Mouse (Mus musculus) heart, postnatal 36 days (tissue): ENCODE measurements at regions not wholly inside any gene's neighbourhood (a gene's known extent, or its start where the extent isn't known, plus 50 kb on each side); places are given as distances from the start of the nearest gene placed in this dataset.

Experiments used
- DNase-seq, 2 experiments: peaks; one replicate each; pipeline ENCODE4 v3.0.0; 2021 to 2022
- intact Hi-C: fragments of 180-260 bp; cut with DNase I; formaldehyde crosslinking; loops from one replicate; pipeline ENCODE4 v1.15.1; 2025

DNA sequence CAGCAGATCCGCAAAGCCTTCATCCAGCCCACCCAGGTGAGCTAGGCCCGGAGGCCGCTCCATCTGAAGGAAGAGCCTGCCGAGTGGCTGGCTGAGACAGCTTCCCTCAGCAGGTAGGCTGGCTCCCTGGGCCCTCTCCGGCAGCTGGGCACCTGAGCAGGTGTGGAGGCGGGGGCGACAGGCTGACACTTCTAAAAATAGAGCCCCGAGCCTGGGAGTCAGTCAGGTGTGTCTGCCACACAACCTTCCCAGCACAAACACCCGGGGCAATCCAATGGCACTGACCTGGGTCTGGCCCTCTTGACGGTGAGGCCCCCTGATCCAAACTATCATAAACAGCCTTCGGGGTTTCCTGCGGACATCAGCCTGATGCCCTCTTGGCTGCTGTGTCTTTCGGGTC is 58.5 kb downstream of the Zfp36l2 start:
- intact Hi-C loops, result no loop called here
- no peak for DNase-seq

DNA sequence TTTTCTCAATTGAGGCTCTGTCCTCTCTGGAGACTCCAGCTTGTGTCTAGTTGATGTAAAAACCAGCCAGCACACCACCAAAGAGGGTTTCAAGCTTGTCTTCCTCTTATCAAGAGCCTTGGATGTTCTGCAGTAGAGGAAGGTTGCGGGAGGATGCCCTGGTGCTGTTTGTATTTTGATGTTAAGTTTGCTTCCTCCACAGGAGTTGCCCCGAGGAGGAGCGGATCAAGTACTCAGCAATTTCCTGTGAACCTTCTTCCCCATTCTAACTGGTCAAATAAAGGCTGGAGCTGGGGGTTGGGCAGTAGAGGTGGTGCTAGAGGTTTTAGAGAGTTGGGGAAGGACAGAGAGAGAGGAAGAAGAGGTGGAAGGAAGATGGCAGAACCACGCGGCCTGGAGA is 59.5 kb downstream of the Zfp36l2 start:
- DNase-seq, result no peak
- intact Hi-C loops, result no loop called here

DNA sequence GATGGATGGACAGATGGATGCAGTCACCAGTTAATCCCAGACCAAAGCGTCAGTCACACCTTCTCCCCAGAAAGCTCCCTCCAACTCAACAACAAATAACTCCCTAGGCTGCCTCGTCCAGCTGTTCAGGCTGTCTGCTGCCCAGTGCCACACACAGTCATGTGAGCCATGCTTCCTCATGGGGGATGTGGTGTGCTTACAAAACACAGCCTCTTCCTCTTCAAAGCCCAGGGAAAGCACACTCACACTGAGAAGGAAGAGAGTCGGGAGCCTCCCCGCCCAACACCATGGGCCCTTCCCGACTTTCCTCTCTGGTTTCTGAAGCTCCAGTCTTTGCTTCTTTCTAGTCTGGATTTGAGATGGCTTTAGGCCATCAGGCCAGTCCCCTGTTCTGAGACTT is 61.6 kb downstream of the Zfp36l2 start:
- intact Hi-C loops, result no loop called here
- no peak for DNase-seq

DNA sequence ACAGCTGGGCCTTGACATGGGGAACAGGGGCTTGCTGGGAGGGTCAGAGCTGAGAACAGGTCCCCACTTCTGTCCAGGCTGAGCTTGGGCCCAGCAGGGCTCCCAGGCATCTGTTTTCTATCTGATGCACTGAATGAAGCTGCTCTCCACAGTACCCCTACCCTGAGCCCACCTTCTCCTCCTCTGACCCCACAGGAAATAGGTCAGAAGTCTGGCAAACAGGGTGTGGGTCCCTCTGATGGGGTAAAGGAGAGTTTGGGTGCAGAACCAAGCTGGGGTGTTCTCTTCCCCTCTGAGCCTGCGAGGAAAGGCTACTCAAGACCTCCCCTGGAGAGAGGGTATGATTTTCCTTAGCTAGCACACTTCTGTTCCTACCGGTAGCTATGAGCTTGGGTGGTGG is 64.6 kb downstream of the Zfp36l2 start:
- no peak for DNase-seq
- intact Hi-C loops, result no loop called here

DNA sequence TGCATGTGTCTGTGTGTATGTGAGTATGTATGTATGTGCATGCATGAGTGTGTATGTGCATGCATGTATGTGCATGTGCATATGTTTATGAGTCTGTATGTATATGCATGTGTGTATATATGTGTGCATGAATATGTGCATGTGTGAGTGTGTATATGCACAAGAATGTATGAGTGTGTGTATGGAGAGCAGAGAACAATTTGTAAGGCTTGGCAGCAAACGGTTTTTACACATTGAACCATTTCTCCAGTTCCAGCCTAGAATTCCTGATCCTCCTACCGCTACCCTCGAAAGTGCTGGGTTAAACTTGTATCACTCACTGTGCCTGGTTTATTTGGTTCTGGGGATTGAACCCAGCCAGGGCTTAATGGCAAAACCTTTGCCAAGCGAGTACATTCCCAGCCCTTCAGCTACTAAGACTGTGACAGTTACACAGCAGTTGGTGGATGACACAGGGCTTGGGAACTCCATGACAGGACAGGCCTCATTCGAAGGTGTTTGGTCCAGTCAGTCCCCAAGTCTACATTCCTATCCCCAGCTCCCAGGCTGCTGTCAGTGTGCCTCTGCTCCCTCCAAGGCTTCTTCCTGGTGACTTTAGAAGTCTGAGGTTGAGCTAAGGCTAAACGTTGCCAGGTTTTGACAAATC is 65.1 kb downstream of the Zfp36l2 start:
- no peak for DNase-seq
- intact Hi-C loops, result no loop called here

DNA sequence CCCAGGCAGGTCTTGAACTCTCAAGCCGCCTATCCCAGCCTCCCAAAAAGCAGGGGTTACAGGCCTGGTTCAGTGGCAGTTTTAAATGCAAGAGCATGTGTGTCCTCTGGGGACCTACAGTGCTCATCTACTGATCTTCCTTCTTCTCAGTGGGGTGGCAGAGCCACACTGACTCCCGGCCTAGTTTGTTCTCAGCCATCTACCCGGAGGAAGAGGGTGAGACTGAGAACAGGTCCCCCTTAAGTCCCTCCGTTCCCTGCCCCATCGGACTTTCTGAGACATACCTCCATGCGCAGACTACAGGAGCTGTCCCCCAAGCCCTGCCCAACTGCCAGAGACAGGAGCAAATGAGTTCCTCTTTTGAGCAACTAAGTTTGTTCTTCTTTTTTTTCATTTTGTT is 66.5 kb downstream of the Zfp36l2 start:
- intact Hi-C loops, result no loop called here
- DNase-seq, result no peak

DNA sequence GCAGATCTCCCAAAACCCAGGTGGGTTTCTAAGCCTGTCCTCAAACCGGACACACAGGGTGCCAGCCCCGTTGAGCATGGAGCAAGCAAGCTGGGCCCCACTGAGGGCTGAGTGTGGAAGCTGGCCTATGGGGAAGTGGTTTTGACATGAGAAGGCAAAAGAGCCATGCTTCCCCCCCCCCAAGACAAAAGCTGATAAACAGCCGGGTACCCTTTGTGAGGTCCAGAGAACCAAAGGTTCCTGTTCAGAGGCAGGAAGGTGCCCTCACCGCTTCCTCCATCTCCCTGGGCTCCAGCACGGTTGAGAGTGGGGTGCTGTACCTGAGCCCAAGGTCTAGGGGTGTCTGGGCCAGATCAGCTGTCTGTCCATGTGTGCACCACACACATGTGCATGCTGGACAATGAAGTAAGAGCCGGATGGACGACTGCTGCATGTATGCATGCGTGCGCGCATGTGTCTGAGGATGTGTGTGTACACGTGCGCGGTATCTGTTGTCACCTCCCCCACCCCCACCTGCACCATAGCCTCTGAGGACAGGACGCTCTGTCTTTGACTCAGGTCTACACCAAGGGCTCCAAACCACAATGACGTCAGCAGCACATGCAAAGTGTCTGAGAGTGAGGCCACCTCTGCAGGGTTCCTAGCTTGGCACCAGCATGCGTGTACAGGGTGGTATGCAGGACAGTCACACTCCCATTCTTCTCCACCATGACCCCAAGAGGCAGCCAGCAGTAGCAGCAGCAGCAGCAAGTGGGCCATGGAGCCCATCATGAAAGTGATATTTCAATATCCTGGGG is 68.3 kb downstream of the Zfp36l2 start:
- intact Hi-C loops, result no loop called here
- no peak for DNase-seq

DNA sequence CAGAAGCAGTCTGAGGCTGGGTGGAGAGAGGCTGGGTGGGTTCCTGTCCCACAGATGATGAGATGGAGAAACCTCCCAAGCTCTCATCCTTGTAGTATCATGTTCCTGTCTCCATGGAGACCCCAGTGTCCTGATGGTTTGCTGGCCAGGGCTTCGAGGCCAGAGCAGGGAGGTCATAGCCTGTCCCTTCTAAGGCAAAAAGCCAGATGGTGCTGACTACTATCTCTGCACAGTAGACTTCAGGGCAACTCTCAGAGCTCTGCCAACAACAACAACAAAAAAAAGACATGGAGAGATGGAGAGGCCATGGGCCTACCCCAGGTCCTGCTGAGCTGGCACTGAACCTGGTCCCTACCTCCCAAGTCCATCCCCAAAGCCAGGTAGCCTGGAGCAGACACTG is 69.0 kb downstream of the Zfp36l2 start:
- DNase-seq, result no peak
- intact Hi-C loops, result no loop called here

DNA sequence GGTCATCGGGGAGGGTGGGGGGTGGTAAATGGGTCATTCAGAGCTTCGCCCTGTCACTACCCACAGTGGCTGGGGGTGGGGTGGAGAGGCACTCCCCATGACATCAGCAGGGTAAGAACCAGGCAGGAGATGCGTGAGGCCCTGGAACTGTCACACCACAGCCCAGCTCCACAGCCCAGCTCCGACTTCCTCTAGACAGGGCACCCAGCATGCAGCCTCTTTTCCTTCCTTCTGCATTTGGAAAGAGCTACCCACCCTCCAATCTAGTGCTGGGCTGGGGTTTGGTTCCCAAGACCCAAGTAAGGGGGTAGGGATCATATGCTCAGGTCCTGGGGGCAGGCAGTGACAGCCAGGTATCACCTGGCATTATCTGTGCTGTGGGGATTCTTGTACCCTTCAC is 69.5 kb downstream of the Zfp36l2 start:
- intact Hi-C loops, result no loop called here

DNA sequence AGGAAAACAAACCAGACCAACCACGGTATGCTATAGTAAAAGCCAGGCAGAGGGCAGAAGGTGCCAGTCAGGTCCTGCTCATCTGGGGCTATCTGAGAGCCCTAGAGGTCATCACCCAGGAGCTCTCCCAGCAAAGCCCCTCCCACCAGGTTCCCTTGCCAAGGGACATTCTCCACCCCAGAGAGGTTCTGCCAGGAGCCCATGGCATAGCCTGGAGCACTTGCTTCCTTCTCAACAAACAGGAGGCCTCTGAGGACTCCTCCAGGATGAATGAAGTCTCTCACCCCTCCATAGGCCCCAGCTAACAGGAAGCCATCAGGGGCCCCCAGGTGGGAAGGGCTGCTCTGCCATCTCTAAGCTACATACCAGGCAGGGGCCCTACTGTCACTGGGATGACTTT is 70.0 kb downstream of the Zfp36l2 start:
- DNase-seq, result peak; percentile 38 to 46
- intact Hi-C loops, result loop anchor here (2.0 kb wide), 1 partner anchor 27 kb away; no protein-coding TSS in a partner anchor

More for the DNA sequence above, 69.5 kb downstream of the Zfp36l2 start:
- peak in 1 of 2 experiments; percentile 41 for DNase-seq

DNA sequence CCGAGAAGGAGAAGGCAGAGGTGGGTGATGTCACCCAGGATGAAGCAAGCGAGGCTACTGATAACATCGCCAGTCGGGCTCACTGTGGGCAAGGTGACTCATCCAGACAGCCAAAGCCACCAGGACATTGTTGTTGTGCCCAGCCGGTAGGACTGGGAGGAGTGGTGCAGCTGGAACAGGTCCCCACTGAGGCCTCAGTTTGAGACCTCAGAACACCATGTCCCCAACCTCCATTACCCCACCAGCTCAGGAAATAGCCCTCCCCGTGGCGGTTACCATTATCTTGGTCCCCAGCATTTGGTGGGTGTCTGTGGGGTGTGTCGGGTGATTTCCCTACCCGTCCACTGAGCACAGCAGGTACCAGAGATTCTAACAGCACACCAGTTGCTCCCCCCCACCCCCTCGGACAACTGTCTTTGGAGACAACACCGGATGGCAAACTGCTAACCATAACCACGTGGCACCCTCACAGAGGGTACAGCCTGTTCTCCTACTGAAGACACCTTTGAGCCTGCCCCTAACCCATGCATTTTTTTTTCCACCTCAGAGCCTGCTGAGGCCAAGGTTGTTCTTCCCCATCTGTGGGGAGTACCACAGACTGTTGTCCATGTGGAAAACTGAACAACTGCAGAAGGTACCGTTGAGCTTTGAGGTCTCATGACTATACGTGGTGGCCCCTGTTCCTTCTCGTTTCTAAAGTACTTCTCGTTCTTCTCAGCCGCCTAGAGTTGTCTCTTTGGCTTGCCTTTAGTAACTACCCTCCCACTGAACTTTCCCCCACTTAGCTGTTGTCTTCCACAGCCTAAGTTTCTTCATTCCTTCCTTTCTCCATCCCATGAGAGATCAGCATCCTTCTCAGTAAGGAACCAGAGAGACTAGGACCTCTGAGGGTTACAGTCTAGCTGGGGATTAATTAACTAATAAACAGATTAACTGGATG is 71.1 kb downstream of the Zfp36l2 start:
- intact Hi-C loops, result loop anchor here (2.0 kb wide), 1 partner anchor 28 kb away; no protein-coding TSS in a partner anchor

DNA sequence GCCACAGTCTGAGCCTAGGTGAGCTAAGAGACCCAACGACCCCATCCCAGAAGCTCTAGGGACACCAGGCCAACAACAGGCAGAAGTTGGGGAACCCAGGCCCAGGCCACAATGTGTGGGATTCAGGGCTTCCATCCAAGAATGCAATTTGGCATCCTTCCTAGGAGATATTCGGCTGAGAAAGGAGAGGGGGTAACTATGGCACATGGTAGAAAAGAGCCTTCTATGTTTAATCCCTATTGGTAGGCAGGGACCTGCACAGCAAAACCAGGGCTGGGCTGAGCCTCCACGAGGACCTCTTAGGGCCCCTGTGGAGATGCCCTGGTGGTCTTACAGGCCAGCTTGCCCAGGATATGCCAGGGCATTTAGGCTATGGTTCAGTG is 71.8 kb downstream of the Zfp36l2 start:
- intact Hi-C loops, result loop anchor here (2.0 kb wide), 3 partner anchors 29 to 143 kb away; no protein-coding TSS in a partner anchor
- DNase-seq, result no peak

More for the DNA sequence above, 71.1 kb downstream of the Zfp36l2 start:
- DNase-seq, result peak; percentile 38 to 44

DNA sequence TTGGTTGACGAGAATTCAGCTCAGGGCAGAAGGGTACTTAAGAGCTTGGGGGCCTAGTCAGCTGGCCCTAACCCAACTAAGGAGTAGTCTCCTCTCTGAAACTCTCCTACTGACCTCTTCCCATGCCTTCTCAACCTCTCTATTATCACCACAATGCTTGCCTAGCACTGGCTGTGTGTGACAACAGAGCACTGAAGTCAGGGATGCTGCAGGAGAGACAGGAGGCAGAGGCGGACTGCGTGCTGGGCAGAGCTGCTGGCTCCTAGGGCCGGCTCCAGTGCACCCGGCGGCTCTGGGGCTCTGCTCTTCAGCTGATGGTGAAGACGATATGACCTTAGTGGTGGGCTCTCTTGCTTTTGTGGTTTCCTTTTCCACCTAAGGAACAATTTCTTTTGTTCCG is 72.6 kb downstream of the Zfp36l2 start:
- intact Hi-C loops, result loop anchor here (2.0 kb wide), 2 partner anchors 68 to 142 kb away; no protein-coding TSS in a partner anchor
- DNase-seq, result no peak

DNA sequence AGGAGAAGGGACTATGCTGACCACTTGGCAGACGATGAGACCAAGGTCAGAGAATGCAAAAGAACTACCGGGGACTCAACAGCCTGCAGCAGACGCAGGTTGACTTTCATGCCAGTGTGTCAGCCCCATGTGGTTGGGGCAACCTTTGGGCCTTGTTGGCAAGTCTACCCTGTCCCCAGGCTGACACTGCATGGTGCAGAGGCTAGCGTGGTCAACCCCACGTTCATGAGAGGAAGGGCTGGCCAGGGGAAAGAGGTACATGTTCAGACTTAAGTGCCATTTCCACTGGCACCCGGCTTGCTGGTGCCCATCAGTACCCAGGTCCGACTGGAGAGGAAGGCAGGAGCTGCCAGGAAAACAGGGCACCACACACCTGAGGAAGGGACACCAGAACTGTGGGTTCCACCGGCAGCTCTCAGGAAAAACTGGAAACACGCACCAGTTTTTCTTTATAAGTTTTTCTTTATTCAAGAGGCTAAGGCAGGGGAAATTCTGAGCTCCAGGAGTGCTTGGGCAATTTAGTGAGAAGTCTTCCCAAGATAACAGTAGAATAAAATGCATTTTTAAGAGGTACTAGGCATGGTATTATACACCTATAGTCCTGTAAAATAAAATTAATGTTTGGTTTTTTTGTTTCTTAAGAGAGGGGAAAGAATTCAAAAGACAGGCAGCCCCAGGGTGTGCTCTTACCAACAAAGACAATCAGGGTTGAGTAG is 73.3 kb downstream of the Zfp36l2 start:
- intact Hi-C loops, result loop anchor here (1.0 to 2.0 kb wide), 3 partner anchors 68 to 142 kb away; no protein-coding TSS in a partner anchor
- peak in 1 of 2 experiments; percentile 26 for DNase-seq

DNA sequence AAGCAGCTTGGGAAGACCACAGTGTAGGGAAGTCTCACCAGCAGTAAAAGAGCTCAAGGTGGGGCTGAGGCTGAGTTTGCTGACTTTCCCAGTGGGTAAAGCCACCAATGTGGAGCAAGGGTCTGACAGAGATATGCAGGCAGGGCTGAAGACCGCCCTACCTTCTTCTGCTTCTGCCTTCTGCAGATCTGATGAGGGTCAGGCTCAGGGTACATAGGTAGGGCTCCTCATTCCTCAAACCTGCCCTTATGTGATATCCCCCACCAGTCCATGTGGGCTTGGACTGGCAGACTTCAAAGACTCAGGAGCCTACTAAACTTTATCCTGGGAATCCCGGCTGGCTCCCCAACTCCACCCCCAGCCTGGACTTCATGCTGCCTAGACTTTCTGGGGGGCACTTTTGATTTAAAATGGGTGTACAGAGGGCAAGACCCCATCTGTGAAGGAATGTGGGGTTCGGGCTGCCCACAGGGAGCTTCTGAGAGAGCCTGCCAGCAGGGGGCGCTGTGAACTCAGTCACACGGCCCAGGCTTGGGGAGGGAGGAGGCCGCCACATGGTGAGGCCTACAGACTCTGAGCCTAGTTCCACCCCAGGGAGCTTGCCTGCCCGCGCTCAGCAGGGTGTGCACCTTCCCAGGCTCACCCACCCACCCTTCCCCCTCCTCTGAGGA is 74.0 kb downstream of the Zfp36l2 start:
- intact Hi-C loops, result loop anchor here (1.0 to 2.0 kb wide), 7 partner anchors 29 to 271 kb away; no protein-coding TSS in a partner anchor
- peak; percentile 93 to 98 for DNase-seq

DNA sequence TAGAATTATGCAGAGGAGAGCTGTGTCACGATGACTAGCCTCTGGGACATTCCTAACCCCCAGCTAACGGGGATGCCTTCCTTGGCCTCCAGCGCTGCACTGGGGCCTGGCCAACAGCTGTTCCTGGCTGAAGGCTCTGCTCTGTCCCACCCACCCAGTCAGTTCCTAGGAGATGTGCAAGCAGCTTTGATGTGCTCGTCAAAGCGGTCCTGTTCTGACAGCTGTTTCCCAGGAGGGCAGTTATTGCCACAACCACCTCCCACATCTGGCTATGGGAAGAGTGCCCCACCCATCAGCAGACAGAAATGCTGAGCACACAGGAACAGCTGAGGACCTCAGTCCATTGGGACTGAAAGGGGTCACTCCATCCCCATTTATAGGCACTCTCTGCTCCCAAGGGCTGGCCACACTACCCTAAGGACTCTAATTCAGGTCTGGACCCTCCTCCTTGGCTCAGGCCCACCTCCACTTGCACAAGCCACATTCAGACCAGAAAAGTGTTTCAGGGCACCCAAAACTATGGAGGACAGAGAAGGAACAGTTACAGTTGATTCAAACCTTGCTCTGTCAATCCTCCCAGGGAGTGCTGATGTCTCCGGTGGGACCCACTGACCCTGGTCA is 75.2 kb downstream of the Zfp36l2 start:
- peak; percentile 71 to 80 for DNase-seq
- intact Hi-C loops, result loop anchor here (1.0 to 2.0 kb wide), 4 partner anchors 28 to 272 kb away; no protein-coding TSS in a partner anchor

DNA sequence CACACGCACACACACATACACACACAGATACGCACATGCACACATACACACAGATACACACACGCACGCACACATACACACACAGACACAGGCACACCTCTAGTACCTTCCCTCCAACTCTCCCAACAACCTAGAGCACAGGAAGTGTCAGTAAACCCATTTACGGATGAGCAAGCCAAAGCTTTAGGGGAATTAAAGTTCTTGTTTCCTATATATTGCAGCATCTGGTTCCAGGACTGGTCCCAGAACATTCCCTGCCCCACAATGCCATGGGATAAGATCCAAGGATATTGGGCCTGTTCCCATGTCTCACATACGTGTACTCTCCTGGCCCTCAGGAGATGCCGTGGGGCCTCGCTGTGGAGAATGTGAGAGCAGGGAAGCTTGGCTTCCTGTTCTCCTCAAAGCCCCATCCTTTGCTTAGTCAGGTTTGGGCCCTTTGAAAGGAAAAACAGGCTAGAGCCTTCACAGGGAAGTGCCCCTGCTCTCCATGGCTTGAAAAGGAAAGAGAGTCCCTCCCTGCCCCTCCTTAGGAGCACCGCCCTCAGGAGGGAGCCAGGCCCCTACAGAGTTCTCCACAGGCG is 75.9 kb downstream of the Zfp36l2 start:
- no peak for DNase-seq
- intact Hi-C loops, result loop anchor here (2.0 kb wide), 2 partner anchors 27 to 273 kb away; no protein-coding TSS in a partner anchor

DNA sequence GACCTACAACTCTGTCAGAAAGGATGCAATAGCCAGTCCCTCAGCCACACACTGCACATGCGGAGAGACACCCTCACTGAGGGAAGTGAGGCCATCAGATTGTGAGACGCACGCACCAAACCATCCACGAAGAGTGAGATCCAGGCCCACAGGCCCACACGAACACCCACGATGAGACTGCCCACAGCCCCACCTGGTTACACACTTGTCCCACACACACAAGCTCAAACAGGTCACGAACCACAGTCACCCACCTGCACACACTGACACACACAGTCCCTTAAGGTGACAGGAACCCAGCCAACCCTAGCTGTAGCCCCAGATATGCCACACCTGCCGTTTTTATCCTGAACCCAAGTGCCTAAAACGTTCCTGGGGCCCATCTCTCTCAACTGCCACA is 76.8 kb downstream of the Zfp36l2 start:
- no peak for DNase-seq
- intact Hi-C loops, result no loop called here
